8 mouse cellular contexts compared by ENCODE assay signal in genomic region chr11:49845958-49846357, GRCm38 (mm10). TPM values are rescaled to one million over a fixed set of nuclear protein-coding genes. Genes with fewer than 3 reads are reported as not detected.
A peak's percentile ranks its signal among the peaks of the same experiment; 100 is the strongest.
DNase-seq lines count a peak whose midpoint lies in the region; ATAC-seq and TF ChIP-seq lines count a peak whose summit lies in the region.

No protein-coding gene starts in this region.

- H3K36me3 ChIP-seq in kidney, embryonic 16.5 days (ENCODE audit: insufficient read depth, low read length): peaks cover 4% of the 10 kb centered on the region; the same call in 1 of the 2 replicates
- peaks cover 13% of the 10 kb centered on the region for H3K36me3 ChIP-seq in hindbrain, embryonic 13.5 days
- H3K36me3 ChIP-seq in midbrain, embryonic 15.5 days (replicated peaks): 0 out of 2 replicates have a peak, but pooled peaks cover 7% of the 10 kb centered on the region

- no peak for TF ChIP-seq CTCF in bone marrow, adult 2 months (IDR thresholded peaks at IDR 0.05; ENCODE audit: control insufficient read depth, insufficient read depth, low read length)

- no peaks in the 10 kb centered on the region for H3K9me3 ChIP-seq in kidney, embryonic 16.5 days (ENCODE audit: low read length)
- H3K9me3 ChIP-seq in hindbrain, embryonic 13.5 days: no peaks in the 10 kb centered on the region
- no peaks in the 10 kb centered on the region for H3K9me3 ChIP-seq in midbrain, embryonic 15.5 days

- peak overlapping the region; percentile 61; the same call in 1 of the 2 replicates for H3K27ac ChIP-seq in kidney, embryonic 16.5 days (ENCODE audit: low read length)
- 0 out of 2 replicates have a peak overlapping the region, but pooled peaks have one; percentile 6 for H3K27ac ChIP-seq in bone marrow, adult 2 months (ENCODE audit: control insufficient read depth, insufficient read depth, low read depth, low read length, poor library complexity)
- H3K27ac ChIP-seq in hindbrain, embryonic 13.5 days: peak overlapping the region; percentile 94
- H3K27ac ChIP-seq in midbrain, embryonic 15.5 days: peak overlapping the region; percentile 88

- no peaks in the 10 kb centered on the region for H3K27me3 ChIP-seq in kidney, embryonic 16.5 days (ENCODE audit: insufficient read depth, low read length)
- H3K27me3 ChIP-seq in hindbrain, embryonic 13.5 days: no peaks in the 10 kb centered on the region
- H3K27me3 ChIP-seq in midbrain, embryonic 15.5 days (replicated peaks): no peaks in the 10 kb centered on the region

- peak overlapping the region; percentile 68 for H3K9ac ChIP-seq in kidney, embryonic 16.5 days (replicated peaks; ENCODE audit: low read length)
- peak overlapping the region; percentile 99 for H3K9ac ChIP-seq in hindbrain, embryonic 13.5 days
- H3K9ac ChIP-seq in midbrain, embryonic 15.5 days: peak overlapping the region; percentile 56

- 34% methylated on average over 11 of the region's 11 CpGs for WGBS in kidney, embryonic 16.5 days
- WGBS in bone marrow, adult 2 months: 40% methylated on average over 11 of the region's 11 CpGs
- 44% methylated on average over 11 of the region's 11 CpGs for WGBS in hindbrain, embryonic 13.5 days
- WGBS in midbrain, embryonic 15.5 days: 37% methylated on average over 11 of the region's 11 CpGs

- H3K4me3 ChIP-seq in kidney, embryonic 16.5 days (ENCODE audit: low read length): peak overlapping the region; percentile 91
- peak overlapping the region; percentile 68 for H3K4me3 ChIP-seq in bone marrow, adult 2 months (replicated peaks; ENCODE audit: control insufficient read depth, low read depth, low read length)
- peak overlapping the region; percentile 97 for H3K4me3 ChIP-seq in hindbrain, embryonic 13.5 days
- peak overlapping the region; percentile 83 for H3K4me3 ChIP-seq in midbrain, embryonic 15.5 days

- no peak for TF ChIP-seq POLR2A in bone marrow, adult 2 months (IDR thresholded peaks at IDR 0.05; ENCODE audit: borderline replicate concordance, control insufficient read depth, low read depth, low read length)

- peak; percentile 3; the same call in 1 of the 2 replicates for ATAC-seq in kidney, embryonic 16.5 days (ENCODE audit: low FRiP score, low TSS enrichment)
- ATAC-seq in hindbrain, embryonic 13.5 days (ENCODE audit: low FRiP score): peak; percentile 25; the same call in 1 of the 2 replicates
- ATAC-seq in midbrain, embryonic 15.5 days (replicated peaks): peak; percentile 18

- H3K4me1 ChIP-seq in kidney, embryonic 16.5 days (ENCODE audit: insufficient read depth, low read length): peaks cover 15% of the 10 kb centered on the region
- peaks cover 3% of the 10 kb centered on the region for H3K4me1 ChIP-seq in bone marrow, adult 2 months (ENCODE audit: control insufficient read depth, insufficient read depth, low read length)
- peaks cover 26% of the 10 kb centered on the region for H3K4me1 ChIP-seq in hindbrain, embryonic 13.5 days (replicated peaks)
- H3K4me1 ChIP-seq in midbrain, embryonic 15.5 days: peaks cover 26% of the 10 kb centered on the region

- no peak for DNase-seq in kidney, postnatal 10 days
- DNase-seq in layer of hippocampus, adult 8-10 months (ENCODE audit: low spot score in 2 of 2): no peak
- no peak for DNase-seq in ovary, postnatal 36 days (ENCODE audit: low spot score)
- DNase-seq in layer of hippocampus, adult 11-12 months (ENCODE audit: low spot score): no peak

- H3K4me2 ChIP-seq in kidney, embryonic 16.5 days (replicated peaks; ENCODE audit: low read depth, low read length): peak overlapping the region; percentile 87
- H3K4me2 ChIP-seq in hindbrain, embryonic 13.5 days: peak overlapping the region; percentile 78
- peak overlapping the region; percentile 75 for H3K4me2 ChIP-seq in midbrain, embryonic 15.5 days

RNA-seq across cellular contexts. Expression of gene Mapk9, which starts 0.6 kb away (rescaled TPM):
- 33.5 and 34.2 TPM in 2 replicates for polyA plus RNA-seq in kidney, embryonic 16.5 days (2015; fragmentation: Nextera tagmentation; extraction: Ambion mirVana)
- polyA plus RNA-seq in bone marrow, adult 2 months (2011; ENCODE audit: insufficient read depth, insufficient read length, low replicate concordance, missing spikeins): 14.0 and 15.2 TPM in 2 replicates
- 54.0 TPM in 2 replicates for polyA plus RNA-seq in hindbrain, embryonic 13.5 days (2015; fragmentation: Nextera tagmentation; extraction: Ambion mirVana)
- polyA plus RNA-seq in midbrain, embryonic 15.5 days (2015; fragmentation: Nextera tagmentation; extraction: Ambion mirVana): 63.3 and 68.7 TPM in 2 replicates
- total RNA-seq in layer of hippocampus, adult 8-10 months (2022): 100 to 1,000 TPM; 143 to 179 (median 165) TPM

RNA-seq across cellular contexts. Expression of gene Gfpt2, which starts 52.0 kb away (rescaled TPM):
- 13.2 and 13.5 TPM in 2 replicates for polyA plus RNA-seq in kidney, embryonic 16.5 days (2015; fragmentation: Nextera tagmentation; extraction: Ambion mirVana)
- polyA plus RNA-seq in bone marrow, adult 2 months (2011; ENCODE audit: insufficient read depth, insufficient read length, low replicate concordance, missing spikeins): 3.2 TPM in 1 of 2 replicates, not detected in the other
- 5.3 and 5.5 TPM in 2 replicates for polyA plus RNA-seq in hindbrain, embryonic 13.5 days (2015; fragmentation: Nextera tagmentation; extraction: Ambion mirVana)
- 6.1 and 6.7 TPM in 2 replicates for polyA plus RNA-seq in midbrain, embryonic 15.5 days (2015; fragmentation: Nextera tagmentation; extraction: Ambion mirVana)
- total RNA-seq in layer of hippocampus, adult 8-10 months (2022): 1 to 10 TPM; 4.2 to 8.5 (median 6.7) TPM

RNA-seq across cellular contexts. Expression of gene Rasgef1c, which starts 55.7 kb away (rescaled TPM):
- polyA plus RNA-seq in kidney, embryonic 16.5 days (2015; fragmentation: Nextera tagmentation; extraction: Ambion mirVana): 0.23 and 0.30 TPM in 2 replicates
- polyA plus RNA-seq in bone marrow, adult 2 months (2011; ENCODE audit: insufficient read depth, insufficient read length, low replicate concordance, missing spikeins): not detected in 2 replicates
- polyA plus RNA-seq in hindbrain, embryonic 13.5 days (2015; fragmentation: Nextera tagmentation; extraction: Ambion mirVana): 14.4 and 16.5 TPM in 2 replicates
- 28.0 and 29.8 TPM in 2 replicates for polyA plus RNA-seq in midbrain, embryonic 15.5 days (2015; fragmentation: Nextera tagmentation; extraction: Ambion mirVana)
- total RNA-seq in layer of hippocampus, adult 8-10 months (2022): 1 to 10 TPM; 2.4 to 3.6 (median 2.9) TPM

Comparison
In these comparisons a context has a peak if more than half of its experiments do, and no peak if none do; other contexts are left out.
1. H3K27ac ChIP-seq: peak in every context shown above with its lines; median percentile 94 in hindbrain, embryonic 13.5 days; 88 in midbrain, embryonic 15.5 days; 61 in kidney, embryonic 16.5 days; 6 in bone marrow, adult 2 months.
2. RNA of gene Rasgef1c, which starts 55.7 kb away (polyA plus RNA-seq): 28.0 to 29.8 TPM in midbrain, embryonic 15.5 days and 14.4 to 16.5 TPM in hindbrain, embryonic 13.5 days; 0.23 to 0.30 TPM in kidney, embryonic 16.5 days and not detected in bone marrow, adult 2 months; every median in the first group is over 10 times any median in the second.
3. Peak in every context shown above with its lines, with median percentiles within 50 percentile points of each other: ATAC-seq, H3K4me2 ChIP-seq, H3K4me3 ChIP-seq and H3K9ac ChIP-seq.